Mouse (Mus musculus) CH12.LX (cell line): Measurements from ENCODE around the gene E2f7.

ENCODE experiments used
- CTCF ChIP-seq, 2 experiments: IDR thresholded peaks in 1 of 2; conservative IDR thresholded peaks in 1 of 2; 2 replicates each; pipeline ENCODE4 v1.5.1; 2011 to 2012; ENCODE audit warnings: low read depth in 2 of 2, low read length in 2 of 2, improper control_type of control experiment in 1 of 2, inconsistent platforms in 1 of 2, mild to moderate bottlenecking in 1 of 2, moderate library complexity in 1 of 2
- HCFC1 ChIP-seq: IDR thresholded peaks from 2 replicates; pipeline ENCODE4 v1.6.1; 2012; ENCODE audit warnings: low read depth, mild to moderate bottlenecking, inconsistent platforms, low read length, improper control_type of control experiment

- TF ChIP-seq HCFC1, result no peak
- TF ChIP-seq CTCF (conservative IDR thresholded peaks at IDR 0.05 in 1 of 2, IDR thresholded peaks at IDR 0.05 in 1 of 2; ENCODE audit: low read depth in 2 of 2, low read length in 2 of 2), result no peak
Measured at GRCm38 (mm10) chr10:110726431-110726830, 18.8 kb upstream of the E2f7 start.
